ENCODE assay signal across 12 mouse cellular contexts in the genomic region with DNA sequence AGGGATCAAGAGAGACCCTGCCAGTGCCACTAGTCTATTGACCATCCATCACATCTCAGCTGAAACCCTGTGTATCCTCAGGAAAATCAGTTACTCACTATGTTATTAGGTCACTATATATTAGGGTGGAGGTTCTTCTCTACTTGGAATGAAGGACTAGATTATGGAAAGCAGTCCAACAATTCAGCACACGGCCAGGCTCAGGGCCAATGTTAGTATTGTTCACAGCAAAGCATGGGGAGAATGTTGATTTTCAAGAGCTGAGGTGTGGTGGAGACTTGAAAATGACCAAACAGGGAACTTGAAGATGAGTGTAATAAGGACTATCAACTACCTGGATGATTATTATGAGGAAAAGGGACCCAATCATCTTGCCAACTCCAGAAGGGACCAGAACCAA.
"Had no signal": no experiment of that assay in that cellular context is flagged by ENCODE, and none has a peak within 500 bp of the region (broad histone marks: within the 10 kb centered on the region; RNA-seq: fewer than 3 reads in every experiment).

No protein-coding gene starts in this region.

- DNase-seq: left cerebral cortex, postnatal 4 days; liver; liver, embryonic 13.5 days; liver, postnatal 0 days; lung, adult 18-20 months; lung, adult 2 months; lung, embryonic 14.5 days; lung, postnatal 10 days; lung, postnatal 14 days; lung, postnatal 36 days; lung, postnatal 4 days; midbrain, embryonic 14.5 days had no signal
